Mouse (Mus musculus): ENCODE results near the gene Daxx.
A peak's percentile ranks its signal among the peaks of the same experiment; 100 is the strongest.

GRCm38 (mm10) chr17:33897114-33897794 lies 12.0 kb upstream of the Daxx start:
- TF ChIP-seq USF1 (IDR thresholded peaks at IDR 0.05; ENCODE audit: low read depth) (no peak), CTCF (IDR thresholded peaks at IDR 0.05; ENCODE audit: control insufficient read depth, insufficient read depth, insufficient read length) (peak; percentile 25), CEBPB (IDR thresholded peaks at IDR 0.05; ENCODE audit: low read depth) (no peak)
